Mouse (Mus musculus) cerebellum, adult 18-20 months (tissue): ENCODE measurements around the gene Ppp2r2d.

ENCODE experiments used
- DNase-seq, 2 experiments: peaks; one replicate each; pipeline ENCODE4 v3.0.0; 2021

Ppp2r2d gene

DNA sequence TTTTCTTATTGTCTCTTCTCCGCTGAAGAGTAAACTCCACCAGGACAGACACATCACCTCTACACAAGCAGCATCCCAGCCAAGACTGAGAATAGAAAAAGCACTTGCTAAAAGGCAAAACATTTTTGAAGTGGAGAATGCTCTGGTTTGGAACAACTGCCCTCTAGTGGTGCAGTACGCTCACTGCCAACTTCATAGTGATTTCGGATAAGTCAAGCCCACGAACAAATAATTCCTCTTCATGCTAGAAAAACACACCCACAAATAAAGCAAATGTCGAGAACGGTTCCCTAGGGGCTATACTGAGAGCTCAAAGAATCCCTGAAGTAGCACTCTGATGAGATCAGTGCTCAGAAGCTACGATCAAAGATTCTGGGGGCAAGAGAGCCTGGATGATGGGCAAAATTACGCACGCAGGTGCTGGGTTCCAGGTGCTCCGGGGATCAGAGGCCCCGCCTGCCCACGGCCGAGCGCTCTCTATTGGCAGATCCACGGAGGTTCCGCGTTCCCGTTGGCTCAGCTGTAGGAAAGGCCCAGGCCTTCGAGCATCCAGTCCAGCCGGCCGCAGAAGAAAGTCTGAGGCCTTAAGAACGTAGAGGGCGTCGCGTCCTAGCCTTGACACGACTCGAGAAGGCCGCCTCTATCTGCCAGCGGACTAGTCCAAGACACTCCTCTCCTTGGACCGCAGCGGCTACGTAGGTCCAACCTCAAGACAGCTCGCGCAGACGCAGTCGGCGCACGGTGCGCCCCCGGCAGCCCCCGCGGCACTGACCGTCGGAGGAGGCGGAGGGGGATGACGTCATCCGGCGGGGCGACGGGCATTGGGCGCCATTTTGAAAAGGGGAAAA is at the start of gene Ppp2r2d, which contains the start of gene Mapk1ip1:
Gene Ppp2r2d, plus strand, starts transcription at position 536 of the 848 bp plus-strand sequence.
Gene Mapk1ip1, minus strand, starts transcription at position 730 of the 848 bp plus-strand sequence.
- peak; percentile 95 to 98 for DNase-seq

GRCm38 (mm10) chr7:138803386-138803785 is 42.5 kb upstream of the Ppp2r2d start:
- no peak for DNase-seq

GRCm38 (mm10) chr7:138807146-138807545 is 38.7 kb upstream of the Ppp2r2d start:
- DNase-seq: no peak

GRCm38 (mm10) chr7:138813213-138813875 is 32.5 kb upstream of the Ppp2r2d start:
- no peak for DNase-seq

DNA sequence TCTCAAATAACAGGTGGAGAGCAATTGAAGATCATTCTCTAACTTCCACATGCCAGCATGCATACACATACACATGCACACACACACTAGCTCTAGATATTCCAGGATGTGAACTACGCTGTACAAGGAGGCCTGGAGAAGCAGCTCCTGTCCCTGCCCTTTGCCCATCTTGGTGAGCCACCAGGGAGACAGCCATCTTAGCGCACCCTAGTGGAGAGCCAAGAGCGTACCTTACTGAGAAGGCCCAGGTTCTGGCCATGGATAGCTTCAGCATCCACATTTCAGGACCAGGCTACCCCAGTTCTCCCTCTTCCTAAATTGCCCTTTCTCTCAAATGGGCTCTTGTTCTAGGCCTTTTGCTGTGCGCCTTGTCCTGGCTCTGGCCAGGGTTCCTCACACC is 27.6 kb upstream of the Ppp2r2d start:
- DNase-seq: peak in 1 of 2 experiments; percentile 28

- DNase-seq: no peak
These were observed 21.5 kb upstream of the Ppp2r2d start for GRCm38 (mm10) chr7:138824423-138824822.

DNA sequence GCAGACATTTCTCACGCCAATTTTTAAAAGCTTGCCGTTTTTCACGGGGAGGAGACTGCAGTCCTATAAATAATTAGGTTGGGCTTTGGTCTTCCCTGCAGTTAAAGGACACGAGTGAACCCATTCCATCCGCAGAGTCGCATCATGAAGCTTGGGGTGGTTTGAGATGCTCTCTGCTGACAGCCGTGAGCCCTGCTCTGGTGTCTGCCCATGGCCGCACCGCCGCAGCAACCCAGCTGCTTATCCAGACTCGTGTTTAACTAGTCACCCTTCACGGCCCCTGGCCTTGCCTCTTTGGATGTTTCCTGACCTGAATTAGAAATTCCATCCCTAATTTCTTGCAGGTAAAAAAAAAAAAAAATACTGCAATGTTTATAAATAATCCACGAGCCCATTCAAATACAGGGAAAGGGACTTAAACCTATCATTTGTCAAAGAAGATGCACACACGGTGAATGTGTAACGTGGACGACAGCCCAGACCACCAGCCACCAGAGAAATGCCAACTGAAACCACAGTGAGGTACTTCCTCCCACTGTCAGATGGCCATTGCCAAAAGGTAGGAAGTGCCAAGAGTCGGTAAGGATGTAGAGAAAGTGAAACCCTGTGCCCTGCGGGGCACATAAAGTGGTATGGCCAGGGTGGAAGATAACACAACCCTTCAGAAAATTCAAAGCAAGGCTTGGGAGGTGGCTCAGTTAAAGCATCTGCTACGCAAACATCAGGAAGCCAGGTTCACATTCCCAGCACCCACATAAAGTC is 20.7 kb upstream of the Ppp2r2d start:
- no peak for DNase-seq

DNA sequence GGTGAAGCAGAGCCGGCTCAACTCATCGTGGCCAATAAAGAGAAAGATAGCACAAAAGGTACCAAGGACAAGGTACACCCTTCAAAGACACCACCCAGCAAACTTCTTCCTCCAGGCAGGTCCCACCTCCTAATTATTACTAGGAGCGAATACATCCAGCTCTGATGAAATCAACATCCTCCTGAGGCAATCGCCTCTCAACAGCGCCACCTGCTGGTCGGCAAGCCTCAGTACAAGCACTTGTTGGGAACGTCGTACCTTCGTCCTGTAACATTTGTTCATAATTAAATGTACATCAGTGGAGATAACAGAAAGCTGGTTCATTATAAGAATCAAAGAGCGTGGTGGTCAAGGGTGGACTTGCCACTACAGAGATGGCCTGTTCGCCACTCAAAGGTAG is 18.1 kb upstream of the Ppp2r2d start:
- peak; percentile 62 to 83 for DNase-seq

GRCm38 (mm10) chr7:138835028-138835427 is 10.9 kb upstream of the Ppp2r2d start:
- no peak for DNase-seq

- peak; percentile 81 to 86 for DNase-seq
These were observed 5.3 kb upstream of the Ppp2r2d start for GRCm38 (mm10) chr7:138840594-138841021.

DNA sequence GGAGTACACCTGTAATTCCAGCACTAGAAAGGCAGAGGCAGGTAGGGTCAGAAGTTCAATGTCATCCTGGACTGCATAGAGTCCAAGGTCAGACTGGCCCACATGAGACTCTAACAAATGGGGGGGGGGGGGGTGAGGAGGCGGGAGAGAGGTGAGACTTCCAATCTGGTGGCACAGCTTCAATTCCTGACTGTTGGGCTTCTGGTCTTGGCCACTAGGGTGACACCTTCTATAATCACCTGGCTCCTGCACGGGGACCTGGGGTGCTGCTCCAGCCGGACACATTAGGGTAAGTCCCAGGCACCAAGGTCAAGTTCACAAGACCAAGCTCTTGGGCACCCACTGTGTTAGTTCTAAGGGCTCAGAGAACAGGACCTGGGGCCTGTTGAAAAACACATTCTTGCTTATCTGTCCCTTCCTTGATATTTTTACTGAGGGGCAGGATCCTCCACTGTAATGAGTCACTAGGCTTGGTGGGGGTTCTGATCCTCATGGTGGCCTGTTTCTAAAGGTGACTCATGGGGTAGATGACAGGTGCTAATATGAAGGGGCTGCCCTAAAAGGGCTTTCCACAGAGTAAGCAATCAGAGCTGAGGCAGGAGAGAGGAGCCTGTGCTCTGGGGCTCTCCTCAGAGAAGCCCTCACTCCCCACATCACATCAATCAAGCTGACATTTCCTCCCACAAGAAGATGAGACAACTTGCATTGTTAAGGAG is 4.3 kb upstream of the Ppp2r2d start:
- no peak for DNase-seq

DNA sequence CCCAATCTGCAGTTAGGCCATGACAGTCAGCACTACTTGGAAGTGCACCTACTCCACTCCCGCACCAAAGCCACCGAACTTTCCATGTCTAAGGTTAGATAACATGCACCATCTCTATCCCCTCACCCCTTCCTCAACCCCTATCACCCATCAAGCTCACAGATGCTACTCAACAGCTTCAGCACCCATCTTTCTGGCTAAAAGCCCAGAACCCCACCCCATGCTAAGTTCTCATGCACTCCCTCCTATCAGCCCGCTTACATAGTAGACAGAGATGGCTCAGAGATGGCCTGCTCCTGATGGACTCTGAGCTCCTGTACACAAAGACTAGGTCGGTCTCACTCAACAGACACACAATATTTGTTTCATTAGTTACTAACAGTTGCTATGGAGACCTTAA is 2.5 kb upstream of the Ppp2r2d start:
- DNase-seq: no peak

GRCm38 (mm10) chr7:138845111-138845510 is 768 bp upstream of the Ppp2r2d start:
- no peak for DNase-seq

DNA sequence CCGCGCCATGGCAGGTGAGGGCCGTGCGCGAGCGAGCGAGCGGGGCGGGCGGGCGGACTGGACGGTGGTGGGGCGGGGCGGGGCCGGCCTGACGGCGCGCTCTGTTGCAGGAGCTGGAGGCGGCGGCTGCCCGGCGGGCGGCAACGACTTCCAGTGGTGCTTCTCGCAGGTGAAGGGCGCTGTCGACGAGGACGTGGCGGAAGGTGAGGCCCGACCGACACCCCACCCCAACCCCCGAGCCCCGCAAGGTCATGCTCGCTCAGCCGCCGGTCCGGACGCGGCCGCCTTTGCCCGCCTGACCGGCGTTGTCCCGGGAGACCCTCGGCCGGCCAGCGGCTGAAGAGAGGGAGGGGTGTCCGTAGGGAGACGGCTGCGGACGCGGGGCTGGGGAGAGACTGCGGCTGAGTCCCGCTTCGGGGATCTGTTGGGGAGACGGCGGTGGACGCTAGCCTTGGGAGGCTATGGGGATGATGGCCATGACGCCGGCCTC is 668 bp downstream of the Ppp2r2d start:
- peak in 1 of 2 experiments; percentile 56 for DNase-seq

DNA sequence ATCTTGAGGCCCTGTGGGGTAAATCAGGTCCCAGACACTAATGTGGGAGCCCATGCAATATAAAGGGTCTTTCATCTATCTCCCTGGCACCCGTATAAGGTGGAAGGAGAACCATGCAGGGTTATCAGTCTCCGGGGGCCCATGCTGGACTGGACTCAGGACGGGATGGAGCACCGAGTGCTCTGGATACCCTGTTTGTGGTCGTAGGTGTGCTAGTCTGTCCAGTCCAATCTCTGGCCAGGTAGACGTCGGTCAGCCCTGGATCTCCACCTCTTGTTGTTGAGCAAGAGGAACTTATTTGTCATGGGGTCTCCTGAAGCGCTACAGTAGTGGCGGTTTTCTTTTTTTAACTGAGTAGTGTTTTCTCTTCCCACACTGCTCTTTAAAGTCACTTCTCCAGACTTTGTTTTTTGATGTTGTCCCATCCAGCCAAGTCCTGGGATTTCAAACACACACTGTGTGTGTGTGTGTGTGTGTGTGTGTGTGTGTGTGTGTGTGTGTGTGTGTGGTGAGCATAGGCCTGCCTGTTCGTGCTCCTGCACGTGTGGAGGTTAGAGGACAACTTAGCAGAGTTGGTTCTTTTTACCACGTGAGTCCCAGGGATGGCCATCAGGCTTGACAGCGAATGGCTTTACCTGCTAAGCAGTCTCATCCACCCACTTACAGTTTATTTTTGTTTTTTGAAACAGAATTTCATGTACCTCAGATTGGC is 1.6 kb downstream of the Ppp2r2d start:
- DNase-seq: no peak

GRCm38 (mm10) chr7:138848028-138848920 is 2.4 kb downstream of the Ppp2r2d start:
- DNase-seq: no peak

DNA sequence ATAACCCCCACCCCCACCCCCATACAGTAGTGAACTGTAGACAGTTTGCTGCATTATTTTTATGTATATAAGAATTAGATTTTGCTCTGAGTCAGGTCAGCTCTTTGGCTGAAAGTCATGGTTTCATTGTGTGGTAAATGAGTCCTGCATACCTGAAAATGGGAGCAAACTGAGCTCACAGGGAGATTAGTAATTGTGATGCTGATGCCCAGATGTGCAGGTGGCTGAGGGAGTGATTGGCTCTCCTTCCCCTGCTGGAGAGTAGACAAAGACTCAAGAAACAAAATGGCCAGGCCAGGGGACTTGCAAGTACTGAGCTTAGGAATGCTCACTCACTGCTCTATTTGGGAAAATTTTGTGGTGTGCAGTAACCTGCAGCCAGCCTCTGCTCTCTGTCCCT is 4.2 kb downstream of the Ppp2r2d start:
- no peak for DNase-seq

- no peak for DNase-seq
These were observed 7.6 kb downstream of the Ppp2r2d start for GRCm38 (mm10) chr7:138853417-138854031.

DNA sequence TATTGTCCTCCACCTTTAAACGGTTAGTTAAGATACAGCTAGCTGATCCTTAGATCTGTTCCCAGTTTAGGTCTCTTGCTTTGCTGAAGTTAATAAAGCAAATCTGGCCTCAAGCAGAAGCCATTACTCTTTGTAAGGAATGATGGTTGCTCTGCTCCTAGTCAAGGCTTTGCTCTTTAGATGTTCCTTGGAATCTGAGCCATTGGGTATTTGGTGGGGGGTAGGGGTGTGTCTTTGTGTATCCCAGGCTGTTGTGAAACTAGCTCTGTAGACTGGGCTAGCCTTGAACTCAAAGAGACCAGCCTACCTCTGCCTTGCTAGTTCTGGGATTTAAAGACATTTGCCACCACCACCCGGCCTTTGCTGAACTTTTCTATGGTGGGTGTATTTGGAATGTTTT is 8.3 kb downstream of the Ppp2r2d start:
- no peak for DNase-seq

DNA sequence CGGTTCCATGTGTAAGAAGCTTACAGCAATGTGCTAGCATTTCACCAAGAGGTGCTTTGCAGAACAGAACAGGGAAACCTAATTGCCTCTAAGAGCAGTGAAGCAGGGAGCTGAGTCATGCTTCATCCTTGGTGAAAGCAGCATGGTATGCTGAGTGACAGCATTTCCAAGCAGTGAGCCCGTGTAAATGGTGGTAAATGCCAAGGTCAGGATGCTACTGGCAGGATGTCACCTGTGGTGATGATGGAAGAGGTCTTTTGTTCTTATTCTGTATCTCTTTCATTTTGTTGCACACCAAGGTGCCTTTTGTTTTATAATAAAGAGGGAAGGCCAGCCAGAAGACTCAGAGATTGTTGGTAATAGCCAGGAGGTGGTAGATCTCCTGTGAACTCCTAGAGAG is 10.8 kb downstream of the Ppp2r2d start:
- peak in 1 of 2 experiments; percentile 40 for DNase-seq
